Mouse (Mus musculus) T-helper 1 cell (primary cell): Measurements from ENCODE around the gene Ehd1.
"Not testable (repeated sequence)": the region's sequence is repeated elsewhere in the genome, so short reads cannot be mapped to it uniquely, and the experiment has no call there.

ENCODE experiments used
- in situ Hi-C: fragments of 300-600 bp; cut with MboI, MseI; formaldehyde crosslinking; loops from one replicate; pipeline ENCODE4 v1.15.1; 2025; ENCODE audit warnings: high pct_unique_total_duplicates

Gene Ehd1

DNA sequence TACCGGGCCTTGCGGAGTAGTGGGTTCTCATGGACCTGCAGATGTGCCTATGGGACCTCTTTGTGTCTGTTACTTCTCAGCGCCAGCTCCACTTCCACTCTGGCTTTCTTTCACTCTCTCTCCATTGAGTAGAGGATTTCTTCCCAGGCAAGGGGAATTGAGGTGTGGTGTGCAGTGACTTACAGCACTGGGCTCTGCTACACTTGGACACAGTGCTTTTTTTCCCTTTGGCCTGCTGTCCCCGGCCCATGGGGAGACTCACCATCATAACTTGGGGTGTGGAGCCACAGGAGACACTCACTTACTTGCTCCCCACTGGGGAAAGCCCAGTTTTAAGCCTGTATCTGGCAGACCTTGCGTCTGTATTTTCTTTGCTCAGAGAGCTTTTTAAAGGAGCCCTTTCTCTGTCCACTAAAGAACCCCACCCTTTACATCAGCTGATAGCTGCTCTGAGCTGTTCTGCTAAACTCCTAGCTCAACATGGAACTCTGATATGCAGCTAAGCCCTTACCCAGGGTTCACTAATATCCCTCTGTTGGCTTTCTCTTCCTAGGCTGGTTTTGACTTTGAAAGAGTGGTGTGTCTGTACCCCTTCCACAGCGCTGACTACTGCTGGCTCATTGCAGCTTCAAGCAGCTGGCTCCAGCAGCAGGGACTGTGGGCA is 3.1 kb downstream of the Ehd1 start:
- in situ Hi-C loops = no loop called here

DNA sequence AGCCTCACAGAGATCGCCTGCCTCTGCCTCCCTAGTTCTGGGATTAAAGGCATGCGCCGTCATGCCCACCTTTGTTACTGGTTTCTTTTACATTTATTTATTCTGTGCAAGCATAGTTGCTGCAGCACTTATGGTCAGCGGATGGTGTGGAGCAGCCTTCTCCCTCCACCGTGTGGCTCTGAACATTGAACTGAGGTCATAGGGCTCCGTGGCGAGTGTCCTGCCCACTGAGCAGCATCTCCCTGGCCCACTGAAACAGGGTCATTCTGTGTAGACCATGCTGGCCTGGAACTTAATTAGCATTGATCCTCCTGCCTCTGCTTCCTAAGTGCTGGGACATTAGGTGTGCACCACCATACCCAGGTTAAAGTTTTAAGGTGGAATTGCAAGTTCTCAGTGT is 4.0 kb downstream of the Ehd1 start:
- in situ Hi-C loops = no loop called here

DNA sequence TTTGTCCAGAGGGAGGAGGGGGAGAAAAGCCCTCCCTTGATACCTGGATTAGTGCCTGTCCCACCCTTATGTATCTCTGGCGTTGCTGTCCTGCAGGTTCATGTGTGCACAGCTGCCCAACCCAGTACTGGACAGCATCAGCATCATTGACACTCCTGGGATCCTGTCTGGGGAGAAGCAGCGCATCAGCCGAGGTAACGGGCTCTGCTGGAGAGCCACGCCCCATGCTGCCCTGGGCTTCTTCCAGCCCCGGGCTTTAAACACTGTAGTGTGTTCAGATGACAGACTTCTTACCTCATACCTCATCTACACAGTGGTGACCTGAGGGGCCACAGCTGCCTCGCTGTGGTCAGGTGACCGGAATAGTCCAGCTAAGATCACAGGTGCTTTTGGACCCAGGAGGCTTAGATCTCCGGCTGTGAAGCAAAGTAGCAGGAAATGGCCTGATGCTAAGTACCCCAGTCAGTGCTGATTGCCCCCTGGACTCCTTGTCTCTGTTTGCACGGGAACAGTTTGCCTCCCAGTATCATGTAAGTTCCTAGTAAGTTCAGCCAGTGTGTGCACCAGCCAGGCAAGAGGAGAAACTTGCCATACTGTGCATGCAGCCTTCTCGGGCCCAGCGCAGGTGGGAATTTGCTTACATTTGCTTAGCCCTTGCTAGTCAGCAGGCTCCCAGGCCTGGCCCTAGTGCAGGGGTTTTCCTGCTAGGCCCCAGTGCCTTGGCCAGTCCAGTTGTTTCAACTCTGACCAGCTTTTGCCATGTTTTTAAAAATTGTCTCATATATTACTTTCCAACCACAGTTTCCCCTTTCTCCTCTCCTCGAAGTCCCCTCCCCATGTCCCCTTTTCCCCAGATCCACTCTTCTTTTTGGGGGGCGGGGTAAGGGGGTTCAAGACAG is 4.8 kb downstream of the Ehd1 start:
- in situ Hi-C loops = no loop called here

DNA sequence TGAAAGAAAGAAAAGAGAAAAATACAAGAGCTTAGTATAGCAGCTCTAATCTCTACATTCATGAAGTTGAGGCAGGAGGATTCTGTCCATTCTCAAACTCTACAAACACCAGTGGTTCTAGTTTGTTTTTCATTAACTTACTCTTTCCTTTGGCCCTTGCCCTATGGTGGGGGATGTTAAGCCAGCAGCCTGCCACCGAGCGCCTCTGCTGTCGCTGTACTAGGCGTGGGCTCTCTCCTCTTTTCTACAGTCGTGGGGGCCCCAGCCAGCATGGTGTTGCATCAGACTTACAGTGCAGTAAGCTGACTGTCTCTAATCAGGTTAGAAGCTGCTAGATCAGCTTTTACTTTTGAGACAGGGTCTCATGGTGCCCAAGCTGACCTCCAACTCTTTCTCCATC is 6.5 kb downstream of the Ehd1 start:
- in situ Hi-C loops = no loop called here

DNA sequence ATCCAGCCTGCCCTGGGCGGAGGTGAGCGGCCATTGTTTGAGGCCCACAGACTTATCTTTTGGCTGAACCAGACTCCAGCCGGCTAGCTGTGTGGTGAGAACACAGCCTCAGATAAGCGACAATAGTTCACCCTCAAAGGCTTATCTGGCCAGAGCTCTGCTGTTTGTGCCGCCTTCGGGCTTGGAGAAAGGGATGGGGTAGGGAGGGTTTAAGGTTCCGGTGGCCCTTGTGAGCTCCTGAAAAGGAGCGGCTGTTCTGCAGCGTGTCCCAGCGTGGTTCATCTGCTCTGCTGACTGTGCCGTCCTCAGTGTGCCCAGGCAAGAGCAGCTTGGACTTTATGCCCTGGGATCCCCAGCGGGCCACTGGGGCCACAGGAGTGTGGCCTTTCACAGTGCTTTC is 8.0 kb downstream of the Ehd1 start:
- in situ Hi-C loops = no loop called here

DNA sequence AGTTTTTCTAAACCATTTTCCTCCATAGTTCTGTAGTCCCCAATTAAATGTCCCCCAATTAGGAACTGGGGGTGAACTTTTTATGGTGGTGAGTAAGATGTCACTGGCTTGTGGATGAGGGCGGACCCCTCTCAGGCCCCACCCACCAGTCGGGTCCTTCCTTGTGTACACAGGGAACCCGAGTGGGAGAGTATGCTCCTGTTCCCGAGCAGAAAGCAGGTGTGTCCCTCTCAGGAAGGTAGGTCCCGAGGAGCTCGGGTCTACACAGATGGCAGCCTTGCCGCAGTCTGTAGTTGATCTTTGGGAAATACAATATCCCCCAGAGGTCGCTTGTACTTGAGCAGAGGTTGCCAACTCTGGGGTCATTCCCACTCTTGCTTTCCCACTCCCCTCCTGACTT is 8.7 kb downstream of the Ehd1 start:
- in situ Hi-C loops = no loop called here

DNA sequence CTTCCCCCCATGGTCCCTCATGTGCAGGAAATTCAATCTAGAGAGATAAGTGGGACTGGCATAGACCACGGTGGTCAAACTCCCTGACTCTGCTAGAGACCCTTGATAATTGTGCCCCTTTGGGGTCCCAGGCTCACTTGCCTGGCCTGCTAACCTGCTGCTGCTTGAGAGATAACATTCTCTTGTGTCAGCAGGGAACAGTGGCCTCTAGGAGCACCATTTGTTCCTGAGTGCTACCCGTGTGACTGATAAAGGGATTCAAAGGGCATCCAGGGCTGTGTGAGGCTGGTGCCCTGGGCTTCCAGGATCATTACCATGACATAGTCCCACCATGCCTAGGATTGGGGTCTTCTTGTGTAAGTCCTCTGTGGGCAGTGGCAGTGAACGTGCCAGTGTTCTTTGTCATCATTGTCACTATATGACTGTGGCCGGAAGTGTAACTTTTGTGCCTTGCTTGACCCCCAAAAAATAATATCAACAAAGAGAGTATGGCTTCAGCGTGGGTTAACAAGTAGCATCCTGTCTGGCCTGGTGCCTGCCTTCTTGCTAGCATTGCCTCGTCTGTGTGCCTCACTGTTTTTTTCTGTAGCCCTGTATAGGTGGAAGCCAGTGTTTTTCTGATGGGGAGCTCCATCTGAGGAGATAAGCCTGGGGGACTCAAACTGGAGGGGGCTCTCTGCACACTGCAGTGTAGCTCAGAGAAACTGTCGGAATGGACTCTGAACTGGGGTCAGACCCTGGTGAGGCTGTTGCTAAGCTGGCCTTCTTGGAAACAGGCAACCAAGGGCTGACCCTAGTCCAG is 9.3 kb downstream of the Ehd1 start:
- in situ Hi-C loops = no loop called here

DNA sequence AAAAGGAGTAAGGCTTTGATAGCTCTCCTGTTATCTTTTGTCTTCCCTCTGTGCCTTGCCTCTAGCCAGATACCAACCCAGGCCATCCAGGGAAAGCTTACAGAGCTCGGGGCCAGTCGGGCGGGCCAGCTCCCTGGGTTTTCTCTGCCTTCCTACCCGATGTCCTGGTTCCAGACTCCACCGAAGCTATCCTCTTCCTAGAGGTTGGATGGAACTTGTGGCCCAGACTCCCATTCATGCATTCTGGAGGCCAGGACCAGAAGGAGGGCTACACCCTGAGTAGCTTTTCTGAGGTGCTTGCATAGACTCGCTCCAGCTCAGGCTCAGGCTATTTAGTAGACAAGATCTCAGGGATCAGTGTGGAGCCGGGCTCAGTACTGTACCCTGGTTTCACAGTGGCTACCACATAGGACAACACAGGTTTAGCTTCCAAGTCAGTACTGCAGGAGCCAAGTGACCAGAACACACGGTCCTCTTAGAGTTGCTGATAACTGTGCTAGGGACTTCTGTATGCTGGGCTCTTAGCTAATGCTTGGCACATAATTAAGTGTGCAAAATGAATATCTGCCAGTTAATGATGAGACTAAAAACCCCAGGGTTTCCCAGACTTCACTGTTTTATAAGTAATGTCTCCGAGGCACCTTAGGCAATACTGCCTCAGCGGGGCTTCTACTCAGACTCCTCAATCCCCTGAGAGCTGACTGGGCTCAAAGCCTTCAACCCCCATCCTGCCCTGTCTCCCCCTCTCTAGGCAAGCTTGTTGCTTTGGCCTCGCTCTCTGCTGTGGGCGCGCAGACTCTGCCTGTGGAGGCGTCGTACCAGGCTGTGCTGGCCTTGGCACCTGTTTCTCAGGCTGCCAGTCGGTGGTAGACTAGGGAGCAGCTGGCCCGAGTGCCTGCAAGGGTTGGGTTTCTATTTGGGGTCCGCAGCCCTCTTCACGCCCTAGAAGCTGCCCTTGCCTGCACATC is 10.2 kb downstream of the Ehd1 start:
- in situ Hi-C loops = no loop called here

DNA sequence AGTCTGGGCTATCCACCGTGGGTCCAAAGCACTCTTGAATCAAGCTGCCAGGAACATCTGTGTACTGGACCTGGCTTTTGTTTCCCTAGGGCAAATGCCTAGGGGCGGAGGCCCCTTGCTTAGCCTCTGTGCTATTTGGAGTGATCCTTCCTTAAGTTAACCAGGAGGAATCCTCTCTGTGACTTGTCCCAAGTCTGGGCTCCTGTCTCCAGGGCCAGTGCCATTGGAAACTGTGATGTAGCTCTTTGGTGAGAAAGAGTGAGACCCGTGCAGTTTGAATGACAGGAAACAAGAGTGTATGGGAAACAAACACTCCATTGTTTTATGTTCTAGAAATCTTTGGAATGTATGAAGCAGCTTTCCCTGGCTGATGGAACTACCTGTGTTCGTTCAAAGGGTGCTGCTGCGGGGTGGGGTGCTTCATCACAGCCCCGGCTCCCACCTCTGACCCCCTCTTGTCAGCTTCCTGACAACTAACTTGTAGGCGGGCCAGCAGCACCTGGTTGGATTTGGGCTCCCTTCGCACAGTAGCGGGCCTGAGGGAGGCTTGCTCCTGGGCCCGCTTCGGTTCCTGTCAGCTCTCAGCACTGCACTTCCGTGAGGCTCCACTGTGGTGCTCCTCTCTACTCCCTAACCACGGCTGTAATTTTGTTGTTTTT is 11.8 kb downstream of the Ehd1 start:
- in situ Hi-C loops = no loop called here

DNA sequence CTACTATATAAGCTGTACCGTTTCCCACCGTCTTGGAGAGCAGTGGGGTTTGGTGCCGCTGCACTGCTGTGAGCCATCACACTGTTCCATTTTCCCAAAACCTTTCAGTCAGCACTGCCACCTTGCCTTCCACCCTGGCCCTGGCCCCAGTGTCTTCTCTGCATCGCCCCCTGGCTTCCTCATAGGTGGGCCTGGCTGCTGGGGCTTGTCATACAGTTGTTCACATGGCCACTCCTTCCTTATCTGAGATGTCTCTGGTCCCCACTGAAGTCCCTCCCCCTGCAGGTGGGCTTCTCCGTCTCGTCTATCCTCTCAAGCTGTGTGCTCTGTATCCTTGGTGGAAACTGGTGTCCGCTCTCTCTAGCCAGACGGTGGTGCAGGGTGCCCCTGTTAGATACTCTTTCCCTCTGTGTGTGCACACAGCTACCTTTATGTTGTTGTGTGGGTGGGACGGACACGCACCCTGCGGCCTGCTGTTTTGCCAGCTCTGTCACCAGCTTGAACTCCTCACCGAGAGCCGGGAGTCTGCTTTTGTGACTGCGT is 13.2 kb downstream of the Ehd1 start:
- in situ Hi-C loops = no loop called here

DNA sequence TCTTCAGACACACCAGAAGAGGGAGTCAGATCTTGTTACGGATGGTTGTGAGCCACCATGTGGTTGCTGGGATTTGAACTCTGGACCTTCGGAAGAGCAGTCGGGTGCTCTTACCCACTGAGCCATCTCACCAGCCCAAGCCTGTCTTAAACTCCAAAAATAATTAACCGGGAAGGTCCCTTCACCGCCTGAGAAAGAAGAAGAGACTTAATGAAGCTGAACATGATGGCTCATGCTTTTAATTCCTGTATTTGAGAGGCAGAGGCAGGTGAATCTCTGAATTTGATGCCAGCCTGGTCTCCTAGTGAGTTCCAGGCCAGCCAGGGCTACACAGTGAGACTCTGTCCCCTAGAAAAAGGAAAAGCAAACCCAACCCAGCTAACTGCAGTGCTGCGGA is 14.2 kb downstream of the Ehd1 start:
- in situ Hi-C loops = not testable (repeated sequence)

DNA sequence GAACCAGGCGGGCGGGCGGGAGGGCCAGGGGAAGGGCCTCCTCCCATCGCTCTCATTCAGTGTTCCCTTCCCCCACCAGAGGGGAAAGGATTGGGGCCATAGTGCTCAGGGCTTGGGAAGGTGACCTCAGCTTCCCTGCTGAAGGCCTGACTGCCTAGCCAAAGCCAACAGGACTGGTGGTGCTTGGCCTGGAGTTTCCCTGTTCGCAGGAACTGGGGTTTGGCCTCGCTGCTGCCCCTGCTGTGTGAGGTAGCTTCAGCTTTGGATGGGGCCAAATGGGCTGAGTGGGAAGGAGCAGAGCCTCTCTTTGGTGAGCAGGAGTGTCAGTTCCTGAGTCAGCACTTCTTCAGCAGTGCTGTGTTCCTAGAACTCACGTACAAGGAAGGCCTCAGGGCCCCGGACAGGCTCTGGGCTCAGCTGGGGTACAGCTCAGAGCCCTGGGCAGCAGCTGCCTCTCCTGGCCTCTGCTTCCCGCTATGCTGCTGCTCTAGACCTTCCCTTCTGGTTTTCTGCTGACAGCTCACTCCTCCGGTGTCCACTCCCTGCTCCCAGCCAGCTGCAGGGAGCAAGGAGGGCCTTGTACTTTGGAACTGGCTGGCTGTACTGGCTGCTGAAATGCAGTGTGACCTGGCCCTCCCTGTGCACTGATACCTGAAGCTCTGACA is 14.7 kb downstream of the Ehd1 start:
- in situ Hi-C loops = no loop called here

DNA sequence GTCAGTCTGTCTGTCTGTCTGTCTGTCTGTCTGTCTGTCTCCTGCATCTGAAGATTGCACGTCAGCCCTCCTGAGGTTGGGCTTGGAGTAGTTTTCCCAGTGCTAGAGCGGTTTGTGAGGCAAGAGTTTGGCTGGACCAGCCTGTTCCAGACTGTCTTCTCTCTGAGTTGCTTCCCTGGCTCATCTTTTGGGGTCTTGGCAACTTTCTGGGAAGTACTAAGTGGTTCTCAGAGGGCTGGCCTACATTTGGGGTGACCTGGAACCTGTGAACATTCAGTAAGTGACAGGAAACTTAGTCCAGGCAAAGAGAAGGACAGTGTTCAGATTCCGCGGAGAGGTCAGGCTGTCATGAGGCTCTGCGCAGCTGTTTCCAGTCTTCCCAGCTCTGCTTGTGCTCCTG is 15.7 kb downstream of the Ehd1 start:
- in situ Hi-C loops = no loop called here

DNA sequence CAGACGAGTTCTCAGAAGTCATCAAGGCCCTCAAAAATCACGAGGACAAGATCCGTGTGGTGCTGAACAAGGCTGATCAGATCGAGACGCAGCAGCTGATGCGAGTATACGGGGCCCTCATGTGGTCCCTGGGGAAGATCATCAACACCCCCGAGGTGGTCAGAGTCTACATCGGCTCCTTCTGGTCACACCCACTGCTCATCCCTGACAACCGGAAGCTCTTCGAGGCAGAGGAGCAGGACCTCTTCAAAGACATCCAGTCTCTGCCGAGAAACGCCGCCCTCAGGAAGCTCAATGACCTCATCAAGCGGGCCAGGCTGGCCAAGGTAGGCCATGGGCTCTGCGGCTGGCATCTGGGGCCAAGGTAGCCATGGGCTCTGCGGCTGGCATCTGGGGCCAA is 17.8 kb downstream of the Ehd1 start:
- in situ Hi-C loops = no loop called here

DNA sequence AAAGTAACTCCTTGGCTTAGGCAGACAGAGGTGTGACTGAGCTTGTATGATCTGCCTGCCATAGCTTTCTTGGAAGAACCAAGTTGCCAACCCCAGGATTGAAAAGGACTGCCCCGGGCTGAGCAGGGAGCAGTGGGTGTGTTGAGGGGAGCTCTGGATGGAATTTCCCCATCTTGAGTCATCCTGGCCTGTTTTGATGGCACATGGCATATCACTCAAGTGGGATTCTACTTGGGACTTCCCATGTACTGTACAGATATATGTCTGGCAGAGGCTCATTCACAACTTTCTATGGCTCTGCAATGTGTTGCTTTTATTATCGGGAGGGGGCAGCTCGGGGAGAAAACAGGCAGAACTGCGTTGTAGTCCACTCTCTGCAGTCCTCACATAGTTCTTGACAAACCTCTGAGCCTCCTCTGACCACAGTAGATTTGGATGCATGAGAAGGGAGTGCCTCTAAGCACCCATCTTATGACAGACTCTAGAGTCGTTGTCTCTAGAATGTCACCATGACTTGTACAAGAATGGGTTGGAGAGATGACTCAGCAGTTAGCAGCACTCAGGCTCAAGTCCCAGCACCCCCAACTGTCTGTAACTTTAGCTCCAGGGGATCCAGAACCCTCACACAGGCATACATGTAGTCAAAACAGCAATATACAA is 20.2 kb downstream of the Ehd1 start:
- in situ Hi-C loops = no loop called here

DNA sequence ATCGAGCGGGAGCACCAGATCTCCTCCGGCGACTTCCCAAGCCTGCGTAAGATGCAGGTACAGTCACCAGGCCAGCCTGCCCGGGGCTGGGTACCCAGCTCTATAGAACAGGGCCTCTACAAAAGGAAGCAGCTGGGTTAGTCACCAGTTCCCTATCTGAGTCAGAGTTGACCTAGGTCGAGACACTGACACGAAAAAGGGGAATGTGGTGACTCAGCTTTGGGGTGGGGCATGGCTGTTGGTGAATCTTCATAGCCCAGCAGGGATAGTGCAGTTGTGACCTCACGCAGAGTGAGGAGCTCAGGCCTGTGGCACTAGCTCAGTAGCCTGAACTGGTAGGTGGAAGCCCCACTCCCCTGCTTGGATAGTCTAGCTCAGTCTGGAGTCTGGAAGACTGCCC is 21.1 kb downstream of the Ehd1 start:
- in situ Hi-C loops = no loop called here

DNA sequence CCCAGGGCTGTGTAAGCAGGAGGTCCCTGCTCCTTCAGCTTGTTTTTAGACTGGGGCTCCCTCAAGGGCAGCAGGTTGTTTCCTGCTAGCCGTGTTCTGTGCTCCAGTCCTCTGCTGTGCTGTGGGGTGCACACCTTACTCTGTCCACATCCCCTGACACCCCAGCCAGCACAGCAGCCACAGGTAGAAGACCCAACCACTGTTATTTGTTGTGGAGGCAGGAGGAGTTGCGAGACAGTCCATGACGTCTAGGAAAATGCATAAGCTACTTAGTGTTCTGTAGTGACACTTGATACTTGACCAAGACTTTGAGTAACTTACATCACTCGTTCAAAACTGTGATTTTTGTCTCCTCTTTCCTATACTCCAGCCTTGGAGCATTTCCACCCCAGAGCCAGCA is 22.5 kb downstream of the Ehd1 start:
- in situ Hi-C loops = no loop called here

DNA sequence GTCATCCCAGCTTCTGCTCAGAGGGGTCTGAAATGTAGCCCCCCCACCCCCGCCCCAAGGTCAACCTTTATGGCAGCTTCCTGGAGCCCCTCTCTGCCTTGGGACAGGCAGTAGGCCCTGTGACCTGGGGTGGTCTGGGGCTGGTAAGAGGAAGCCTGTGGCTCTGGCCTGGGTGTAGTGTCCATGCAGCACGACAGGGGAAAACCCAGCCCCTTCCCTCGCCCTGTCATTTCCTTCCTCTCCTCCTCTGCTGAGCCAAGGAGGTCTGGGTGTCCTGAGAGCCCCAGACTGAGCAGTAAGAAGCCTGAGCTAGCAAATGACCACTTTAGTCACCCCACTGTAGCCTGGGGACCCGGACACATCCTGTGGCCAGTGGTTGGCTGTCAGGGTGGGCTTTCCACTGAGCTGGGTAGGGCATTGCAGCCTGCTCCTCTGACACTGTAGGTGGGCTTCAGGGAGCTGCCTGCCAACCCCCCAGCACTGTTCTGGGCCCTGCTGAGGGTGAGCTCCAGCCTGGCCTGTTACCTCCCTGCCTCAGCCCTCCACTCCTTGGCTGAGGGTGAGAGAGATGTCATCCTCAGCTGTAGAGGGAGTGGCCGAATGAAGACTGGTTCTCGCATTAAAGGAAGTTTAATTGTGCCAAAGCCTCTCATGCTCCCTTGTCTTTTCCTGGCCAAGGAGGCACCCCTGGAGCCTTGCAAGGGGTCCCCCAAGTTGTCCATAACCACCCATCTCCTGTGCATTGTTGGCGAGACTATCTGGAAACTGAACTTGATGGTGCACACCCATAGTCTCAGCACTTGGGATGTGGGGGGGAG is 23.1 kb downstream of the Ehd1 start:
- in situ Hi-C loops = no loop called here
